Mouse (Mus musculus): ENCODE measurements around the gene Wfs1. TPM values are rescaled to one million over a fixed set of nuclear protein-coding genes. Genes with fewer than 3 reads are reported as not detected.
A peak's percentile ranks its signal among the peaks of the same experiment; 100 is the strongest.
"Not testable (repeated sequence)": the region's sequence is repeated elsewhere in the genome, so short reads cannot be mapped to it uniquely, and the experiment has no call there.

The Wfs1 gene
- polyA plus RNA-seq, 1 experiment = 8.5 TPM

GRCm38 (mm10) chr5:37028486-37029311 lies 39.7 kb upstream of the Wfs1 start:
- Histone ChIP-seq H3K4me3 (ENCODE audit: control insufficient read depth, insufficient read depth, low read length) (peak overlapping the region; percentile 48), H3K27ac (ENCODE audit: control insufficient read depth, insufficient read depth, low read length) (no peak overlapping the region), H3K27me3 (ENCODE audit: control insufficient read depth, insufficient read depth, low read length) (peaks cover 33% of the 10 kb centered on the region; the same call in 1 of the 2 replicates), H3K4me1 (replicated peaks; ENCODE audit: control insufficient read depth, insufficient read depth, low read length) (peaks cover 16% of the 10 kb centered on the region), H3K36me3 (ENCODE audit: control insufficient read depth, insufficient read depth, low read length) (no peaks in the 10 kb centered on the region)
- no peak for TF ChIP-seq CTCF (IDR thresholded peaks at IDR 0.05; ENCODE audit: borderline replicate concordance, control insufficient read depth, extremely low read depth, insufficient read depth, low read length, poor library complexity)
- no peak for TF ChIP-seq POLR2A (IDR thresholded peaks at IDR 0.05; ENCODE audit: control insufficient read depth, extremely low read depth, insufficient read depth, low read length, poor library complexity)
- under 1% methylated on average over 71 of the region's 72 CpGs for WGBS
- DNase-seq = peak; percentile 11

- under 1% methylated on average over 37 of the region's 37 CpGs for WGBS
- Histone ChIP-seq H3K27me3 (ENCODE audit: control insufficient read depth, insufficient read depth, low read length) (peaks cover 33% of the 10 kb centered on the region; the same call in 1 of the 2 replicates), H3K4me1 (replicated peaks; ENCODE audit: control insufficient read depth, insufficient read depth, low read length) (peaks cover 16% of the 10 kb centered on the region), H3K27ac (ENCODE audit: control insufficient read depth, insufficient read depth, low read length) (no peak overlapping the region), H3K36me3 (ENCODE audit: control insufficient read depth, insufficient read depth, low read length) (no peaks in the 10 kb centered on the region), H3K4me3 (ENCODE audit: control insufficient read depth, insufficient read depth, low read length) (peak overlapping the region; percentile 48)
- TF ChIP-seq POLR2A (IDR thresholded peaks at IDR 0.05; ENCODE audit: control insufficient read depth, extremely low read depth, insufficient read depth, low read length, poor library complexity) = no peak
- no peak for TF ChIP-seq CTCF (IDR thresholded peaks at IDR 0.05; ENCODE audit: borderline replicate concordance, control insufficient read depth, extremely low read depth, insufficient read depth, low read length, poor library complexity)
- peak; percentile 42 for DNase-seq
These were observed 39.1 kb upstream of the Wfs1 start for GRCm38 (mm10) chr5:37028104-37028485.

- DNase-seq = no peak
- H3K27ac ChIP-seq (ENCODE audit: control insufficient read depth, insufficient read depth, low read length) = no peak overlapping the region
- H3K4me3 ChIP-seq (ENCODE audit: control insufficient read depth, insufficient read depth, low read length) = peak overlapping the region; percentile 48
- WGBS = 21% methylated on average over 13 of the region's 13 CpGs
- H3K27me3 ChIP-seq (ENCODE audit: control insufficient read depth, insufficient read depth, low read length) = peaks cover 33% of the 10 kb centered on the region; the same call in 1 of the 2 replicates
- H3K4me1 ChIP-seq (replicated peaks; ENCODE audit: control insufficient read depth, insufficient read depth, low read length) = peaks cover 16% of the 10 kb centered on the region
- TF ChIP-seq CTCF (IDR thresholded peaks at IDR 0.05; ENCODE audit: borderline replicate concordance, control insufficient read depth, extremely low read depth, insufficient read depth, low read length, poor library complexity) = no peak
- TF ChIP-seq POLR2A (IDR thresholded peaks at IDR 0.05; ENCODE audit: control insufficient read depth, extremely low read depth, insufficient read depth, low read length, poor library complexity) = no peak
- H3K36me3 ChIP-seq (ENCODE audit: control insufficient read depth, insufficient read depth, low read length) = no peaks in the 10 kb centered on the region
These were observed 38.7 kb upstream of the Wfs1 start for GRCm38 (mm10) chr5:37027701-37028100.

GRCm38 (mm10) chr5:37017222-37017621 lies 28.2 kb upstream of the Wfs1 start:
- Histone ChIP-seq H3K27ac (ENCODE audit: control insufficient read depth, insufficient read depth, low read length) (no peak overlapping the region), H3K36me3 (ENCODE audit: control insufficient read depth, insufficient read depth, low read length) (no peaks in the 10 kb centered on the region), H3K4me1 (replicated peaks; ENCODE audit: control insufficient read depth, insufficient read depth, low read length) (peaks cover 6% of the 10 kb centered on the region), H3K4me3 (ENCODE audit: control insufficient read depth, insufficient read depth, low read length) (no peak overlapping the region), H3K27me3 (ENCODE audit: control insufficient read depth, insufficient read depth, low read length) (no peaks in the 10 kb centered on the region)
- DNase-seq = no peak
- TF ChIP-seq CTCF (IDR thresholded peaks at IDR 0.05; ENCODE audit: borderline replicate concordance, control insufficient read depth, extremely low read depth, insufficient read depth, low read length, poor library complexity) (no peak), POLR2A (IDR thresholded peaks at IDR 0.05; ENCODE audit: control insufficient read depth, extremely low read depth, insufficient read depth, low read length, poor library complexity) (no peak)
- 25% methylated on average over 3 of the region's 3 CpGs for WGBS

GRCm38 (mm10) chr5:37015612-37016310 lies 26.8 kb upstream of the Wfs1 start:
- whole genome bisulfite sequencing = 8% methylated on average over 27 of the region's 27 CpGs
- H3K27ac ChIP-seq (ENCODE audit: control insufficient read depth, insufficient read depth, low read length) = no peak overlapping the region
- no peaks in the 10 kb centered on the region for H3K36me3 ChIP-seq (ENCODE audit: control insufficient read depth, insufficient read depth, low read length)
- TF ChIP-seq CTCF (IDR thresholded peaks at IDR 0.05; ENCODE audit: borderline replicate concordance, control insufficient read depth, extremely low read depth, insufficient read depth, low read length, poor library complexity) = no peak
- TF ChIP-seq POLR2A (IDR thresholded peaks at IDR 0.05; ENCODE audit: control insufficient read depth, extremely low read depth, insufficient read depth, low read length, poor library complexity) = no peak
- H3K4me1 ChIP-seq (replicated peaks; ENCODE audit: control insufficient read depth, insufficient read depth, low read length) = peaks cover 6% of the 10 kb centered on the region
- H3K4me3 ChIP-seq (ENCODE audit: control insufficient read depth, insufficient read depth, low read length) = no peak overlapping the region
- peak; percentile 27 for DNase-seq
- H3K27me3 ChIP-seq (ENCODE audit: control insufficient read depth, insufficient read depth, low read length) = no peaks in the 10 kb centered on the region

- no peaks in the 10 kb centered on the region for H3K27me3 ChIP-seq (ENCODE audit: control insufficient read depth, insufficient read depth, low read length)
- H3K27ac ChIP-seq (ENCODE audit: control insufficient read depth, insufficient read depth, low read length) = no peak overlapping the region
- peaks cover 2% of the 10 kb centered on the region for H3K4me1 ChIP-seq (replicated peaks; ENCODE audit: control insufficient read depth, insufficient read depth, low read length)
- TF ChIP-seq CTCF (IDR thresholded peaks at IDR 0.05; ENCODE audit: borderline replicate concordance, control insufficient read depth, extremely low read depth, insufficient read depth, low read length, poor library complexity) (no peak), POLR2A (IDR thresholded peaks at IDR 0.05; ENCODE audit: control insufficient read depth, extremely low read depth, insufficient read depth, low read length, poor library complexity) (no peak)
- DNase-seq = no peak
- no peaks in the 10 kb centered on the region for H3K36me3 ChIP-seq (ENCODE audit: control insufficient read depth, insufficient read depth, low read length)
- H3K4me3 ChIP-seq (ENCODE audit: control insufficient read depth, insufficient read depth, low read length) = no peak overlapping the region
- WGBS = 84% methylated on average over 10 of the region's 10 CpGs
These were observed 21.8 kb upstream of the Wfs1 start for GRCm38 (mm10) chr5:37010666-37011317.

GRCm38 (mm10) chr5:37009761-37010160 lies 20.8 kb upstream of the Wfs1 start:
- H3K36me3 ChIP-seq (ENCODE audit: control insufficient read depth, insufficient read depth, low read length); H3K27ac ChIP-seq (ENCODE audit: control insufficient read depth, insufficient read depth, low read length); DNase-seq; H3K4me3 ChIP-seq (ENCODE audit: control insufficient read depth, insufficient read depth, low read length); H3K4me1 ChIP-seq (replicated peaks; ENCODE audit: control insufficient read depth, insufficient read depth, low read length); H3K27me3 ChIP-seq (ENCODE audit: control insufficient read depth, insufficient read depth, low read length): not testable (repeated sequence)
- WGBS = 28% methylated on average over 13 of the region's 13 CpGs
